Comparison of ENCODE assay signal across 10 mouse cellular contexts in the genomic region with DNA sequence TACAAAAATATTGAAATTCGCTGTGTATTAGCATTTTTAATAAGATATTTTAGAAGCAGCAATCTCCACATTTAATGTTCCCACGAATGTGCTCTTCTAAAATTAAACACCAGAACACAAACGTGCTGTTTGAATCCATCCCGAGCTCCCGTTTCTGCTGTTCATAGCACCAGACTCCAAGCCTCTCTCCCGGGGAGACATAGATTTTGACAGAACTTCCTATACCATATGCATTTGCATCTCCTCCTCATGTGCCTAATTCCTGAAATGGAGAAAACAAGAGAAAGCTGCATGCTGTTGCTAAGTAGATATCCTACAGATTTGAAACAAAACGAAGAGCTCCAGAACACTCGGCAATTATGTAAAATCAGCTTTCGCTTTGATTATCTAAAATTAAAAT.
DNase-seq lines count a peak whose midpoint lies in the region.
"Had no signal": no experiment of that assay in that cellular context is flagged by ENCODE, and none has a peak within 500 bp of the region (broad histone marks: within the 10 kb centered on the region; RNA-seq: fewer than 3 reads in every experiment).

No protein-coding gene starts in this region.

- DNase-seq in left cerebral cortex, adult 11 months (ENCODE audit: low spot score) = peak; percentile 28
- no peak for DNase-seq in left cerebral cortex, postnatal 4 days
- peak; percentile 17 to 39 for DNase-seq in layer of hippocampus, adult 8-10 months (ENCODE audit: low spot score in 2 of 2)
- DNase-seq in left cerebral cortex, postnatal 14 days (ENCODE audit: low spot score in 2 of 2) = peak; percentile 54 to 58
- DNase-seq in kidney, postnatal 10 days = no peak
- no peak for DNase-seq in adrenal gland, postnatal 25 days
- no peak for DNase-seq in liver
- no peak for DNase-seq in adrenal gland, adult (ENCODE audit: inconsistent age in 2 of 2, low spot score in 1 of 2)
- DNase-seq: B cell, adult 2 months; cerebellum, adult 11-12 months had no signal

- intact Hi-C loops in left cerebral cortex, postnatal 4 days (cut with DNase I) = no loop called here
- intact Hi-C loops in left cerebral cortex, postnatal 14 days (cut with DNase I) = no loop called here

Comparison
In these comparisons a context has a peak if more than half of its experiments do, and no peak if none do; other contexts are left out.
1. DNase-seq: peak in left cerebral cortex, adult 11 months (single experiment), layer of hippocampus, adult 8-10 months (2 of 2) and left cerebral cortex, postnatal 14 days (2 of 2); none in left cerebral cortex, postnatal 4 days (single experiment), kidney, postnatal 10 days (single experiment), adrenal gland, postnatal 25 days (single experiment), liver (single experiment) and adrenal gland, adult (0 of 2).